Mouse (Mus musculus) ES-E14 (cell line): ENCODE measurements at regions not wholly inside any gene's neighbourhood (a gene's known extent, or its start where the extent isn't known, plus 50 kb on each side); places are given as distances from the start of the nearest gene placed in this dataset.

Experiments
- DNase-seq: peaks from one replicate; pipeline ENCODE4 v3.0.0-alpha.2; 2013; ENCODE audit warnings: low read depth, low spot score
- H3K27ac ChIP-seq: 2 replicates; pipeline ENCODE4 v1.5.1; 2012; ENCODE audit warnings: low read depth, mild to moderate bottlenecking, low read length, moderate library complexity, mixed read lengths; ENCODE audit not compliant: poor library complexity, insufficient read depth, severe bottlenecking
- H3K36me3 ChIP-seq: 2 replicates; pipeline ENCODE4 v1.6.1; 2012; ENCODE audit warnings: mild to moderate bottlenecking, low read length, moderate library complexity, mixed read lengths; ENCODE audit not compliant: control insufficient read depth, poor library complexity, insufficient read depth, severe bottlenecking
- H3K4me1 ChIP-seq, 2 experiments: fragments of 150-350 bp in 1 of 2; sonication (generic) in 1 of 2; 2 replicates each; pipeline ENCODE4 v1.6.1; 2012; ENCODE audit warnings: low read length in 2 of 2, mild to moderate bottlenecking in 1 of 2, mixed read lengths in 1 of 2; ENCODE audit not compliant: control insufficient read depth in 2 of 2, insufficient read depth in 2 of 2, poor library complexity in 1 of 2
- H3K4me3 ChIP-seq, 2 experiments: fragments of 150-350 bp in 1 of 2; sonication (generic) in 1 of 2; 2 replicates each; pipeline ENCODE4 v1.5.1; 2012; ENCODE audit warnings: low read length in 2 of 2, low read depth in 1 of 2, mild to moderate bottlenecking in 1 of 2, mixed read lengths in 1 of 2; ENCODE audit not compliant: insufficient read depth in 1 of 2, poor library complexity in 1 of 2, severe bottlenecking in 1 of 2
- H3K9ac ChIP-seq: 2 replicates; pipeline ENCODE4 v1.6.1; 2012; ENCODE audit warnings: low read depth, mild to moderate bottlenecking, low read length, mixed read lengths; ENCODE audit not compliant: poor library complexity, insufficient read depth, severe bottlenecking
- H3K9me3 ChIP-seq: fragments of 150-350 bp; sonication (generic); 2 replicates; pipeline ENCODE4 v1.6.1; 2012; ENCODE audit warnings: low read depth, mild to moderate bottlenecking, low read length; ENCODE audit not compliant: control insufficient read depth, insufficient read depth
- CHD2 ChIP-seq: IDR thresholded peaks from 2 replicates; pipeline ENCODE4 v1.6.1; 2014; ENCODE audit warnings: mild to moderate bottlenecking, low read depth, low read length, inconsistent platforms
- HCFC1 ChIP-seq: IDR thresholded peaks from 2 replicates; pipeline ENCODE4 v1.6.1; 2012; ENCODE audit warnings: low read length, inconsistent platforms, borderline replicate concordance; ENCODE audit not compliant: insufficient read depth
- MAFK ChIP-seq: IDR thresholded peaks from 2 replicates; pipeline ENCODE4 v1.6.1; 2014; ENCODE audit warnings: mild to moderate bottlenecking, low read depth, low read length, inconsistent platforms; ENCODE audit not compliant: insufficient read depth
- ZC3H11A ChIP-seq: IDR thresholded peaks from 2 replicates; pipeline ENCODE4 v1.6.1; 2012; ENCODE audit warnings: low read depth, mild to moderate bottlenecking, inconsistent platforms, low read length, borderline replicate concordance
- ZNF384 ChIP-seq: IDR thresholded peaks from 2 replicates; pipeline ENCODE4 v1.6.1; 2012; ENCODE audit warnings: low read depth, low read length, inconsistent platforms
- in situ Hi-C, 2 experiments: fragments of 600-800 bp; cut with MboI; formaldehyde crosslinking; loops; one replicate each; pipeline ENCODE4 v1.15.1; 2025; ENCODE audit warnings: low sequenced_read_pairs in 2 of 2, inconsistent platforms in 1 of 2; ENCODE audit not compliant: unreplicated experiment in 2 of 2

- no peak overlapping the region for H3K27ac ChIP-seq
- H3K36me3 ChIP-seq: no peaks in the 10 kb centered on the region
- peaks cover 2 to 9% of the 10 kb centered on the region in 2 experiments; a peak in 2 of 4 replicates for H3K4me1 ChIP-seq
- TF ChIP-seq ZNF384 (no peak), HCFC1 (no peak), CHD2 (no peak), ZC3H11A (no peak), MAFK (no peak)
- no peaks in the 10 kb centered on the region for H3K9me3 ChIP-seq
- no peak for DNase-seq
- H3K9ac ChIP-seq: no peak overlapping the region
- H3K4me3 ChIP-seq: no peak overlapping the region
- in situ Hi-C loops: no loop called here
These were observed 167.5 kb upstream of the Jmjd1c start for GRCm38 (mm10) chr10:66928211-66928990.

DNA sequence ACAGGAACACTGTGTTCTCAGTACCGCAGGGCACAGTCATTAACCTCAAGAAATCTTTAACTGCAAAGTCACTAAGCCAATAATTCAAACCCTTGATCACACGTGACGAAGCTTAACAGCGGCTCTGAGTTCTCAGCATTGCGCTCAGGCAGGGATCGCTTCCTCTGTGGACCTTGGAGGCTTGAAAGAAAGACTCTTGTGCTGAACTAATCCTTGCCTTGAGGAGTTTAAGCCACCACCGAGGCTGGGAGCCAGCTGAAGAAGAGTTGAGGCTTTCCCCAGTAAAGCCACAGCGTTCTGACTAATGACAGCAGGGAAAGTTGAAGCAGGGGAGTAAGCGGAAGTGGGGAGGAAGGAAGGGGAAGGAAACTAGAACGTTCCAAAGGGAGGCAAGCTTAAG lies 165.4 kb upstream of the Jmjd1c start:
- no peak for DNase-seq
- TF ChIP-seq HCFC1 (no peak), ZNF384 (no peak), MAFK (no peak), ZC3H11A (no peak), CHD2 (no peak)
- in situ Hi-C loops: no loop called here
- H3K9me3 ChIP-seq: no peaks in the 10 kb centered on the region
- no peak overlapping the region for H3K27ac ChIP-seq
- H3K4me1 ChIP-seq: peaks cover 0 to 5% of the 10 kb centered on the region in 2 experiments; a peak in 1 of 4 replicates
- H3K9ac ChIP-seq: no peak overlapping the region
- H3K4me3 ChIP-seq: peak overlapping the region in 1 of 2 experiments; percentile 13; a peak in 1 of 4 replicates
- no peaks in the 10 kb centered on the region for H3K36me3 ChIP-seq

GRCm38 (mm10) chr10:66931505-66931904 lies 164.4 kb upstream of the Jmjd1c start:
- H3K36me3 ChIP-seq: no peaks in the 10 kb centered on the region
- no peak for DNase-seq
- no peak overlapping the region for H3K4me3 ChIP-seq
- in situ Hi-C loops: no loop called here
- H3K4me1 ChIP-seq: peaks cover 0 to 4% of the 10 kb centered on the region in 2 experiments; a peak in 1 of 4 replicates
- no peak overlapping the region for H3K27ac ChIP-seq
- TF ChIP-seq ZNF384: no peak
- no peak for TF ChIP-seq CHD2
- TF ChIP-seq MAFK: no peak
- no peak for TF ChIP-seq ZC3H11A
- no peak for TF ChIP-seq HCFC1
- H3K9ac ChIP-seq: no peak overlapping the region
- H3K9me3 ChIP-seq: no peaks in the 10 kb centered on the region

GRCm38 (mm10) chr10:66932544-66932943 lies 163.4 kb upstream of the Jmjd1c start:
- in situ Hi-C loops: no loop called here
- H3K4me1 ChIP-seq: peaks cover 0 to 4% of the 10 kb centered on the region in 2 experiments; a peak in 1 of 4 replicates
- H3K4me3 ChIP-seq: no peak overlapping the region
- H3K9me3 ChIP-seq: no peaks in the 10 kb centered on the region
- H3K27ac ChIP-seq: no peak overlapping the region
- no peak for DNase-seq
- H3K36me3 ChIP-seq: no peaks in the 10 kb centered on the region
- no peak overlapping the region for H3K9ac ChIP-seq
- TF ChIP-seq ZC3H11A (no peak), CHD2 (no peak), ZNF384 (no peak), MAFK (no peak), HCFC1 (no peak)

- no peak overlapping the region for H3K4me3 ChIP-seq
- in situ Hi-C loops: no loop called here
- H3K36me3 ChIP-seq: no peaks in the 10 kb centered on the region
- H3K4me1 ChIP-seq: peaks cover 2 to 4% of the 10 kb centered on the region in 2 experiments; a peak in 1 of 4 replicates
- TF ChIP-seq CHD2: no peak
- TF ChIP-seq ZNF384: no peak
- TF ChIP-seq HCFC1: no peak
- TF ChIP-seq ZC3H11A: no peak
- no peak for TF ChIP-seq MAFK
- no peak overlapping the region for H3K27ac ChIP-seq
- H3K9ac ChIP-seq: no peak overlapping the region
- no peaks in the 10 kb centered on the region for H3K9me3 ChIP-seq
- DNase-seq: no peak
These were observed 162.2 kb upstream of the Jmjd1c start for GRCm38 (mm10) chr10:66933689-66934088.
